Mouse (Mus musculus): ENCODE results near the gene Gm20388. TPM values are rescaled to one million over a fixed set of nuclear protein-coding genes. Genes with fewer than 3 reads are reported as not detected.

Gm20388 gene
- total and polyA plus RNA-seq, 3 experiments = 0.02 to 0.05 TPM; not detected in 1

DNA sequence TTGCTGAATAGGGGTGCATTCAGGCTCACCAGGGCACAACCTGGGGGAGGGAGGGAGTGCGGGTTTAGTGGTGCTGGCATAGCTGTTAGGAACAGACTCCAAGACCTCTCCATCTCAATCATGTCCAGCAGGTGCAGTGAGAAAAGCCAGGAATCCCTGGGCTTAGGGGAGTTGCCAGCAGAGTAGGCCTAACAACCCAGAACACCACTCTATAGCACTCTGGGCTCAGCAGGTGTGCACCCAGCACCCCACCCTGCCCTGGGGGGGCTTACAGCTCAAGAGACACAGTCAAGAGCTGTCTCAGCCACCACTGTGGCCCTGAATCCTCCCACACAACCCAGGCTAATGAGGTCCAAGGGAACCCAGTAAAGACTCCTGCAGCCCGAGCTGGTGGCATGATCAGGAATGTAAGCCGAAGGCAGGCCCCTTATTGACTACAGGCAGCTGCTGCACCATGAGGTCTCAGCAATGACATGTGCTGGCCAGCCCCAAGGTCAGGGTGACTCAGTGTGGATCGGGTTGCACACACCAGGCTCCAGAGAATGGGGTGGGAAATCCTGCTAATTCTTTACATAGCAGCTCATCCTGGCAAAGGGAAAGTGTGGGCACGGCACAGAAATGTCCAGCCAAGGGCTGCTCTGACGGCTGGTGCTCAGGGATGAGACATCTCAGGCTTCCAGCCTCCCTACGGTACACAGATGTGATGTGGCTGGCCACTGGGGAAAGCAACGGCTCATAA, 1991.0 kb downstream of the Gm20388 start:
- Histone ChIP-seq H3K9me3 (replicated peaks) (no peaks in the 10 kb centered on the region), H3K4me3 (ENCODE audit: low read depth, low read length) (peak overlapping the region; percentile 37; the same call in 1 of the 2 replicates), H3K27me3 (ENCODE audit: insufficient read depth, low read length) (no peaks in the 10 kb centered on the region), H3K36me3 (replicated peaks) (peaks cover 90% of the 10 kb centered on the region), H3K4me1 (ENCODE audit: insufficient read depth, low read depth, low read length) (peaks cover 97% of the 10 kb centered on the region)
- DNase-seq (ENCODE audit: low spot score) = no peak
- TF ChIP-seq GATA1 (IDR thresholded peaks at IDR 0.05; ENCODE audit: borderline replicate concordance, low read length) (no peak), POLR2AphosphoS5 (IDR thresholded peaks at IDR 0.05; ENCODE audit: insufficient replicate concordance, low read depth, low read length) (no peak), TAL1 (conservative IDR thresholded peaks at IDR 0.05; ENCODE audit: low read depth, low read length) (no peak), GATA2 (IDR thresholded peaks at IDR 0.05; ENCODE audit: borderline replicate concordance, low read depth, low read length) (no peak), CTCF (IDR thresholded peaks at IDR 0.05; ENCODE audit: low read depth, low read length) (no peak)
- ATAC-seq (ENCODE audit: extremely low read depth, insufficient number of reproducible peaks, low FRiP score, poor library complexity, severe bottlenecking) = no peak

DNA sequence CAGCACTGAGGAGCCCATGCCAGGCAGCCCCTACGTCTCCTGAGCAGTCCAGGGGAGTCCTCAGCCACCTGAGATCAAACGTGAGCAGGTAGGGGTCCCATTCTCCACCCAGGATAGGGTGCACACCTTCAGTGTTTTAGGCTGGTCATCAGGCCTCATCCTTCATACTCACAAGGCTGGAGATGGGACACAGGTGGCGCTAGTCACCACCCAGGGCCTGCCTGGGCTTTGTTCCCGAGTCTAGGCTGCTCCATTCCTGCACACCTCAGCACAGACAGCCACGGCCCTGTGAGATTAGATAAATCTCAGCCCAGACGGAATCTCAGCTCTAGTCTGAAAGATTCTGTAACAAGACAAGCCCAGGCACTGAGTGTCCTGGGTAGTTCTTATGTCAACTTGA, 1993.3 kb downstream of the Gm20388 start:
- ATAC-seq (ENCODE audit: extremely low read depth, insufficient number of reproducible peaks, low FRiP score, poor library complexity, severe bottlenecking) (no peak), DNase-seq (ENCODE audit: low spot score) (no peak)
- peaks cover 95% of the 10 kb centered on the region for H3K4me1 ChIP-seq (ENCODE audit: insufficient read depth, low read depth, low read length)
- peak overlapping the region; percentile 61; the same call in 1 of the 2 replicates for H3K4me3 ChIP-seq (ENCODE audit: low read depth, low read length)
- H3K36me3 ChIP-seq (replicated peaks) = peaks cover 70% of the 10 kb centered on the region
- no peaks in the 10 kb centered on the region for H3K9me3 ChIP-seq (replicated peaks)
- TF ChIP-seq GATA2 (IDR thresholded peaks at IDR 0.05; ENCODE audit: borderline replicate concordance, low read depth, low read length) (no peak), TAL1 (conservative IDR thresholded peaks at IDR 0.05; ENCODE audit: low read depth, low read length) (no peak), CTCF (IDR thresholded peaks at IDR 0.05; ENCODE audit: low read depth, low read length) (no peak), POLR2AphosphoS5 (IDR thresholded peaks at IDR 0.05; ENCODE audit: insufficient replicate concordance, low read depth, low read length) (no peak), GATA1 (IDR thresholded peaks at IDR 0.05; ENCODE audit: borderline replicate concordance, low read length) (no peak)
- no peaks in the 10 kb centered on the region for H3K27me3 ChIP-seq (ENCODE audit: insufficient read depth, low read length)

DNA sequence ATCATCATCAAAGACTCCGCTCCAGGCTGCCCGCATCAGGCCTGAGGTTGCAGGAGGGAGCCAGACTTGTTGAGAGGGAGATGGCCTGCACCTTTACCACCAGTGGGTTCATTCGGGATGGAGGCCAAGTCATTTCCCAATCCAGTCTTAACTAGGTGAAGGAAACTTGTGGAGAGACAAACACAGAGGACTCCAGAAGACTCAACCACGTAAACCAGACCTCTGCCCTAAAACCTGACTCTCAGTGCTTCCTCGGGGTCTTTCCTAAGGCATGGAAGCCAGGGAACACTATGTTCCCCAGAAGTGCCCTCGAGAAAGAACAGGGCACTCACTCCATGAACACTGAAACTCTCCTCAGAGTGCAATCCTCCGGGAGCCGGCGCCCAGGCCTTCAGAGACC, 1994.4 kb downstream of the Gm20388 start:
- Histone ChIP-seq H3K9me3 (replicated peaks) (no peaks in the 10 kb centered on the region), H3K4me3 (ENCODE audit: low read depth, low read length) (peak overlapping the region; percentile 61; the same call in 1 of the 2 replicates), H3K36me3 (replicated peaks) (peaks cover 60% of the 10 kb centered on the region), H3K27me3 (ENCODE audit: insufficient read depth, low read length) (no peaks in the 10 kb centered on the region), H3K4me1 (ENCODE audit: insufficient read depth, low read depth, low read length) (peaks cover 95% of the 10 kb centered on the region)
- ATAC-seq (ENCODE audit: extremely low read depth, insufficient number of reproducible peaks, low FRiP score, poor library complexity, severe bottlenecking) (no peak), DNase-seq (ENCODE audit: low spot score) (no peak)
- TF ChIP-seq TAL1 (conservative IDR thresholded peaks at IDR 0.05; ENCODE audit: low read depth, low read length) (no peak), CTCF (IDR thresholded peaks at IDR 0.05; ENCODE audit: low read depth, low read length) (no peak)

DNA sequence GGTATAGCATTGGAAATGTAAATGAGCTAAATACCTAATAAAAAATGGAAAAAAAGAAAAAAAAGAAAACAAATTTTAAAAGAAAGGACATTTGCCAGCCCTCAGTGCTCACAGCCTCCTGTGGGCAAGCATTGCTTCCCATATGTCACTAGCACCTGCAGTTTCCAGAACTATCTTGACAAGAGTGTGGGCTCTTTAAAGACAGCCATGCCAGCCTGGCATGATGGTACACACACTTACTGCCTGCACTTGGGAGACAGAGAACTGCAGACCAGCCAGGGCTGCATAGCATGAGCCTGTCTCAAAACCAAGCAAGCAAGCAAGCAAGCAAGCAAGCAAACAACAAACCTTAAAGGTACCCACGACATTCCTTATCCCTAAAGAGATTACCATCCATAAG, 1994.8 kb downstream of the Gm20388 start:
- Histone ChIP-seq H3K9me3 (replicated peaks) (no peaks in the 10 kb centered on the region), H3K4me3 (ENCODE audit: low read depth, low read length) (peak overlapping the region; percentile 100), H3K27me3 (ENCODE audit: insufficient read depth, low read length) (no peaks in the 10 kb centered on the region), H3K36me3 (replicated peaks) (peaks cover 56% of the 10 kb centered on the region), H3K4me1 (ENCODE audit: insufficient read depth, low read depth, low read length) (peaks cover 92% of the 10 kb centered on the region)
- ATAC-seq (ENCODE audit: extremely low read depth, insufficient number of reproducible peaks, low FRiP score, poor library complexity, severe bottlenecking) (no peak), DNase-seq (ENCODE audit: low spot score) (no peak)
- no peak for TF ChIP-seq GATA1 (IDR thresholded peaks at IDR 0.05; ENCODE audit: borderline replicate concordance, low read length)
- TF ChIP-seq TAL1 (conservative IDR thresholded peaks at IDR 0.05; ENCODE audit: low read depth, low read length) = no peak
- no peak for TF ChIP-seq GATA2 (IDR thresholded peaks at IDR 0.05; ENCODE audit: borderline replicate concordance, low read depth, low read length)
- no peak for TF ChIP-seq POLR2AphosphoS5 (IDR thresholded peaks at IDR 0.05; ENCODE audit: insufficient replicate concordance, low read depth, low read length)
- no peak for TF ChIP-seq CTCF (IDR thresholded peaks at IDR 0.05; ENCODE audit: low read depth, low read length)

DNA sequence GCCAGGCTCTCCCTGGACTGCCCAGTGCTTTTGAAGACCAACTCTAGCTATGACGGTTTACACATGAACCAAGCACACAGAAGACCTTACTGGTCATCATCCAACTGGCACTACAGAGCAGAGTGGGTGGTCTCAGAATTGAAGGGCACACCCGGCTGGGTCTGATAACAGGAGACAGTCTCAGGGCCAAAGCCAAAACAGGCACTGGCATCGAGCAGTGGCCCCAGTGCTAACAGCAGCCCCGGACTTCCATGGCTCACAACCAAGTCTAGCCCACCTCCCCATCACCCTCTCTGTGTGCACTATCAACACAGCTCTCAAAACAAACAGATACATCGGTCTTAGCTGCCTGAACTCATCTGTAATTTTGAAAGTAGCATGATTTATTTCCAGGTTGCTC, 1995.2 kb downstream of the Gm20388 start:
- peaks cover 51% of the 10 kb centered on the region for H3K36me3 ChIP-seq (replicated peaks)
- TF ChIP-seq GATA1 (IDR thresholded peaks at IDR 0.05; ENCODE audit: borderline replicate concordance, low read length) (no peak), GATA2 (IDR thresholded peaks at IDR 0.05; ENCODE audit: borderline replicate concordance, low read depth, low read length) (no peak), POLR2AphosphoS5 (IDR thresholded peaks at IDR 0.05; ENCODE audit: insufficient replicate concordance, low read depth, low read length) (no peak), CTCF (IDR thresholded peaks at IDR 0.05; ENCODE audit: low read depth, low read length) (no peak), TAL1 (conservative IDR thresholded peaks at IDR 0.05; ENCODE audit: low read depth, low read length) (no peak)
- no peaks in the 10 kb centered on the region for H3K9me3 ChIP-seq (replicated peaks)
- DNase-seq (ENCODE audit: low spot score) (no peak), ATAC-seq (ENCODE audit: extremely low read depth, insufficient number of reproducible peaks, low FRiP score, poor library complexity, severe bottlenecking) (no peak)
- H3K4me1 ChIP-seq (ENCODE audit: insufficient read depth, low read depth, low read length) = peaks cover 88% of the 10 kb centered on the region
- H3K4me3 ChIP-seq (ENCODE audit: low read depth, low read length) = peak overlapping the region; percentile 100
- no peaks in the 10 kb centered on the region for H3K27me3 ChIP-seq (ENCODE audit: insufficient read depth, low read length)

DNA sequence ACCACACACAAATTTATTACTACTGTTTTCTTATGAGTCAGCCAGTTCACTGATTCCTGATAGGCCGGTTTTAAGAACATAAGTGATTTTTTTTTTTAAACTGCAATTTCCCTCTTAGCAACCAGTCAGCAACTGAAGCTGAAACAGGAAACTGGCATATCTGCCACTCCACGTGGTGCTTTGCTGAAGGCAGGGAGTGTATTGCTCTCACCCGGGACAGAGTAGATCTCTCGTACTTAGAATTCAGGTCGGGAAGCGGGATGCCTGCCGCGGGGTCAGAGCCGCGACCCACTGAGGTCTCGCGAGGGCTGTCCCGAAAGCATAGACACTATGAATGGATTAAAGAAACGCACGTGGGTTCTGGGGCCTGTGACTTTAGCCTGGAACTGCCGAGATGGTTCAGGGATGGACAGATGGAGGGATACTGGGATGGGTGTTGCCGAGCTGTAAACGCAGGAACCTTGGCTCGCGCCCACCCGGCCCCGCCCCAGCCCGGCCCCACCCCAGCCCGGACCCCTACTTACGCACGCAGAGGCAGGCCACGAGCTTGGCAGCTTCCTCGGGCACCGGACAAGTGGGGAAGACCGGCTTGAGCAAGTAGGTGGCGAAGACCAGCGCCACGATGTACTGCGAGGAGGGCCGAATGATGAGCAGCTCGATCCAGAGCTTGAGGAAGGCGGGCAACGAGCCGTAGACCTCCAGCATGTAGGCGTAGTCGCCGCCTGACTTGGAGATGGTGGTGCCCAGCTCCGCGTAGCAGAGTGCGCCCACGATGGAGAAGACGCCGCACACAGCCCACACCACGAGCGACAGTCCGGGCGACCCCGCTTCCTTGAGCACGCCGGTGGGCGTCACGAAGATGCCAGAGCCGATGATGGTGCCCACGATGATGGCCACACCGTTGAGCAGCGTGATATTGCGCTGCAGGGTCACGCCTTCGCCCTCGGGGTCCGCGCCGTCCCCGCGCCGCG, 1996.2 kb downstream of the Gm20388 start:
- Histone ChIP-seq H3K4me3 (ENCODE audit: low read depth, low read length) (peak overlapping the region; percentile 100), H3K36me3 (replicated peaks) (peaks cover 46% of the 10 kb centered on the region), H3K27me3 (ENCODE audit: insufficient read depth, low read length) (no peaks in the 10 kb centered on the region), H3K4me1 (ENCODE audit: insufficient read depth, low read depth, low read length) (peaks cover 87% of the 10 kb centered on the region), H3K9me3 (replicated peaks) (no peaks in the 10 kb centered on the region)
- DNase-seq (ENCODE audit: low spot score) = peak; percentile 55
- TF ChIP-seq POLR2AphosphoS5 (IDR thresholded peaks at IDR 0.05; ENCODE audit: insufficient replicate concordance, low read depth, low read length) (peak; percentile 89; the same call in 1 of the 2 replicates), CTCF (IDR thresholded peaks at IDR 0.05; ENCODE audit: low read depth, low read length) (no peak)
- ATAC-seq (ENCODE audit: extremely low read depth, insufficient number of reproducible peaks, low FRiP score, poor library complexity, severe bottlenecking) = peak; percentile 6; the same call in 1 of the 2 replicates

All from G1E (cell line).